Mouse (Mus musculus): ENCODE measurements around the gene 1700092M07Rik. TPM values are rescaled to one million over a fixed set of nuclear protein-coding genes. Genes with fewer than 3 reads are reported as not detected.
"Not testable (repeated sequence)": the region's sequence is repeated elsewhere in the genome, so short reads cannot be mapped to it uniquely, and the experiment has no call there.

The 1700092M07Rik gene
- total and polyA plus RNA-seq, 2 experiments from 2014 or later, result 0.85 TPM; not detected in 1

DNA sequence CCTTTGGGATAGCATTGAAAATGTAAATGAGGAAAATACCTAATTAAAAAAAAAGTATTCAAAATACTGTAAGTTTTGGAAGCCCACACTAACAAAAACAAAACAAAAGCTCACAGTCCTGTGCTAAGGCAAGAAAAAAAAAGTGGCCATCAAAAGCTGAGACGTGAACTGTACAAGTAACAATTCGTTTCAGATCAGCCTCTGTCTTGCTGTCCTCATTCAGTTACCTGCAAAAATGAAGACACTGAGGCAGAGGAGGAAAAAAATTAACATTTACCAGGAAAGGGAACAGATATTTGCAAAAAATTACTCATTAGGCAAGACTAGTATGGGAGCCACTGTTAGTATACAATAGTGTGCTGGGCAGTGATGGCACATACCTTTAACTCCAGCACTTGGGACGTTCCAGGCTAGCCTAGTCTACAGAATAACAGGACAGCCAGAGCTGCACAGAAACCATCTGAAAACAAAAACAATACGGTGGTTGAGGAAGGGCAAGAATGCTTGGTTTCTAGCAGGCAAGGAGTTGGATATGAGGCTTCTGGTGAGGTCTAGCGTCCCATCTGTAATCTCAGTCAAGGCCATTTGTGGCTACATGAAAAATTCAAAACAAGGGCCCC is 12.9 kb upstream of the 1700092M07Rik start:
- Histone ChIP-seq H3K4me2 (ENCODE audit: low read depth, low read length) (no peak overlapping the region), H3K36me3 (ENCODE audit: insufficient read depth, low read length) (peaks cover 22% of the 10 kb centered on the region), H3K27me3 (ENCODE audit: insufficient read depth, low read length) (no peaks in the 10 kb centered on the region), H3K9me3 (ENCODE audit: low read length) (no peaks in the 10 kb centered on the region), H3K27ac (no peak overlapping the region), H3K4me1 (ENCODE audit: insufficient read depth, low read length) (peaks cover 7% of the 10 kb centered on the region; the same call in 1 of the 2 replicates), H3K4me3 (ENCODE audit: low read length) (no peak overlapping the region), H3K9ac (replicated peaks; ENCODE audit: low read length) (no peak overlapping the region)
- TF ChIP-seq CTCF (IDR thresholded peaks at IDR 0.05; ENCODE audit: low read depth), result no peak
- ATAC-seq (no peak), DNase-seq (ENCODE audit: low spot score) (no peak)
- WGBS, result 21% methylated on average over 5 of the region's 5 CpGs

DNA sequence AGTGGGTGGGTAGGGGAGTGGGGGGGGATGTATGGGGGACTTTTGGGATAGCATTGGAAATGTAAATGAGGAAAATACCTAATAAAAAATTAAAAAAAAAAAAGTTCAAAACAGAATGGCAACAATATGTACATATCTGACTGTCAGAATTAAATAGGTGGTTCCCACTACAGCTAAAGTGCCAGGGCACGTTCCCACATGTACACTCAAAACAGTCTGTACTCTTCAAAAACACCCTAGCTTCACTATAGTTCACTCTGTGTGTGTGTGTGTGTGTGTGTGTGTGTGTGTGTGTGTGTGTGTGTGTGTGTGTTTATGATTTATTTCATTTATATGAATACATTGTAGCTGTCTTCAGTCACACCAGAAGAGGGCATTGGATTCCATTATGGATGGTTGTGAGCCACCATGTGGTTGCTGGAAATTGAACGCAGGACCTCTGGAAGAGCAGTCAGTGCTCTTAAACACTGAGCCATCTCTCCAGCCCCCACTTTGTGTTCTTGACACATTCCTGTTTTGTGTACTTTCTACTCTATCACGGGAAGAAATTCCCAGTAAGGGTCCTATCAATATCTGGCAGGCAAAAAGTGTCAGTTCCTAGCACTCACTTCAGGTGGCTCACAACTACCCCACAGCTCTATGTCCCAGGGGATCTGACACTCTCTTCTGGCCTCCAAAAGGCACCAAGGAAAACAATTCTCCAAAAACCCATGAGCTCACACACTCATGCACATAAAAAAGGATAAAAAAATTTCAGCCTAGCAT is 12.0 kb upstream of the 1700092M07Rik start:
- not testable (repeated sequence) for H3K9ac ChIP-seq (replicated peaks; ENCODE audit: low read length); H3K27me3 ChIP-seq (ENCODE audit: insufficient read depth, low read length); H3K27ac ChIP-seq; H3K9me3 ChIP-seq (ENCODE audit: low read length); H3K4me3 ChIP-seq (ENCODE audit: low read length); ATAC-seq; H3K4me2 ChIP-seq (ENCODE audit: low read depth, low read length); DNase-seq (ENCODE audit: low spot score); H3K4me1 ChIP-seq (ENCODE audit: insufficient read depth, low read length)
- peaks cover 22% of the 10 kb centered on the region for H3K36me3 ChIP-seq (ENCODE audit: insufficient read depth, low read length)
- WGBS, result 44% methylated on average over 3 of the region's 3 CpGs

DNA sequence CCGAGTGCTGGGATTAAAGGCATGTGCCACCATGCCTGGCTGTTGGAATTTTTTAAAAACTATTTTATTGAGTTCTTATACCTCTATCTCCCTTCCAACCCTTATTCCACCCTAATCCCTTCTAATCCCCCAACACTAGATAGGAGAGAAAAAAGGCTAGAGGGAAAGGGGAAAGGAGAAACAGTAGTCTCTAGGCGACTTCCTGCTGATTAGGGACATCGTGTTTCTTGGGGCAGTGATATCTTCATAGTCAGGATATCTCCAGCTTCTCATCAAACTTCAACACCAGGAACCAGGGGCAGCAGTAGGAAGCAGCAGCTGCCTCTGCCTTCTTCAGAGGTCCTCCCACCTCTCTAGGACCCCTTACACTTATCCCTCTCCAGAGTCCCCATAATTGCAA is 6.2 kb upstream of the 1700092M07Rik start:
- WGBS, result 77% methylated on average over 3 of the region's 3 CpGs
- DNase-seq (ENCODE audit: low spot score) (no peak), ATAC-seq (no peak)
- no peak overlapping the region for H3K4me3 ChIP-seq (ENCODE audit: low read length)
- TF ChIP-seq CTCF (IDR thresholded peaks at IDR 0.05; ENCODE audit: low read depth), result no peak
- no peak overlapping the region for H3K9ac ChIP-seq (replicated peaks; ENCODE audit: low read length)
- no peaks in the 10 kb centered on the region for H3K27me3 ChIP-seq (ENCODE audit: insufficient read depth, low read length)
- H3K27ac ChIP-seq, result no peak overlapping the region
- H3K9me3 ChIP-seq (ENCODE audit: low read length), result no peaks in the 10 kb centered on the region
- H3K36me3 ChIP-seq (ENCODE audit: insufficient read depth, low read length), result peaks cover 13% of the 10 kb centered on the region
- H3K4me2 ChIP-seq (ENCODE audit: low read depth, low read length), result no peak overlapping the region
- H3K4me1 ChIP-seq (ENCODE audit: insufficient read depth, low read length), result peaks cover 3% of the 10 kb centered on the region; the same call in 1 of the 2 replicates

DNA sequence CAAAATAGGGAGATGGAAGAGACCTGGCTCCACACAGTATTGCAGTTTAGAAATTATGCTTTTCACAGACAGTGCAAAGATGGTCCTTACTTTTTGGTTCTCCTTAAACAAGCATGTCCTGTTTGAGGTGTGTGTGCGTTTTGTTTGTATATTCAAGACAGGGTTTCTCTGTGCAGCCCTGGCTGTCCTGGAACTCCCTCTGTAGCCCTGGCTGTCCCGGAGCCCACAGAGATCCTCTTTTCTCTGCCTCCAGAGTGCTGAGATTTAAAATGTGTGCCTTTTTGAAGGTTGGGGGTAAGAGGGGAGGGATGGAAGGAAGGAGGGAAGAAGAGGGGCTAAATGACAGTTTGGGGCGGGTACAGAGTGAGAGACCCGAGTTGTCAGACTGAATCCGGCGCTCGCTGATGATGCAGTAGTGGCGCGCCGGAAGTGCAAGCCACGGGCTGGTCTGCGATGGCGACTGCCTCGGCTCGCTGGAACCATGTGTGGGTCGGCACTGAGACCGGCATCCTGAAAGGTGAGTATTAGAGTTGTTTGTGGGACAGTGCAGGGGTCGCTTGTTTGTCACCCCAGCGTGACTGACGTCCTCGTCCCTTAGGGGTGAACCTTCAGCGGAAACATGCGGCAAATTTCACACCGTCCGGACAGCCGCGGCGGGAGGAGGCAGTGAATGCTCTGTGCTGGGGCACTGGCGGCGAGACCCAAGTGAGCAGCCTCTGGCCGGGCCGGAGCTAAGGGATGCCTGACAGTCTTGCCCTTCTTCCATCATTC is 4.9 kb upstream of the 1700092M07Rik start, which contains the start of gene Wdr74:
Gene Wdr74 (plus strand): TSS at position 439 of the 771 bp plus-strand sequence.
- Histone ChIP-seq H3K36me3 (ENCODE audit: insufficient read depth, low read length) (peaks cover 22% of the 10 kb centered on the region), H3K4me2 (ENCODE audit: low read depth, low read length) (peak within 1 kb of the TSS; percentile 98), H3K9me3 (ENCODE audit: low read length) (no peaks in the 10 kb centered on the region), H3K27me3 (ENCODE audit: insufficient read depth, low read length) (no peaks in the 10 kb centered on the region), H3K27ac (peak within 1 kb of the TSS; percentile 71), H3K4me3 (ENCODE audit: low read length) (peak within 1 kb of the TSS; percentile 91), H3K9ac (replicated peaks; ENCODE audit: low read length) (peak within 1 kb of the TSS; percentile 70), H3K4me1 (ENCODE audit: insufficient read depth, low read length) (peaks cover 3% of the 10 kb centered on the region; the same call in 1 of the 2 replicates)
- DNase-seq (ENCODE audit: low spot score), result peak; percentile 96
- under 1% methylated on average over 32 of the region's 32 CpGs for WGBS
- no peak for TF ChIP-seq CTCF (IDR thresholded peaks at IDR 0.05; ENCODE audit: low read depth)
- peak; percentile 96 for ATAC-seq

DNA sequence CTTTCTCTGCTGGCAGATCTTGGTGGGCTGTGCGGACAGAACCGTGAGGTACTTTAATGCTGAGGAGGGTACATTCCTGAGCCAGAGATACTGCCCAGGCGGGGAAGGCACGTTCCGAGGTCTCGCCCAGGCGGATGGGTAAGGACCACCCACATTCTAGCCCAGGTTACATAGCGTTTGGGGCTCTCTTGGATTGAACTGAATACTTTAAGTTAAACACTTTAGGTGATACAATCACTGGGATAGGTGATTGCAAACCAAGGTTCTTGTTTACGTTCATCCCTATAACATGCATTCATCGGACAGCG is 4.4 kb upstream of the 1700092M07Rik start:
- peak overlapping the region; percentile 71; the same call in 1 of the 2 replicates for H3K27ac ChIP-seq
- 5% methylated on average over 11 of the region's 11 CpGs for WGBS
- no peak; the same call in 1 of the 2 replicates for ATAC-seq

DNA sequence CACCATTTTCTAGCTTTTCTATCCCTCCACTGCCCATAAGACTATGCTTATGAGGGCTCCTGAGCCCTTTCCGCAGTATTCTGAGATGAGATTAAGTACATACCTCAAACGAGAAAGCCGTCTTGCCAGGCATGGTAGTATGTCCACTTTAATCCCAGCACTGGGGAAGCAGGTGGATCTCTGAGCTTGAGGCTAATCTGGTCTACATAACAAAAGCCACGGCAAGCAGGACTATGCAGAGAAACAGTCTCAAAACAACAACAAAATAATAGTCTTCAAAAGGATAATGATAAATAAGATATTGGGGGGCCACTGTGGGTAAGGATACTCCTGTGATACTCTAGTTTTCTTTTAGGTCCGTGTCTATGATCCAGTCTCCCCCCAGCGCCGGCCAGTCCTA is 1.6 kb upstream of the 1700092M07Rik start:
- Histone ChIP-seq H3K4me2 (ENCODE audit: low read depth, low read length) (no peak overlapping the region), H3K27me3 (ENCODE audit: insufficient read depth, low read length) (no peaks in the 10 kb centered on the region), H3K4me3 (ENCODE audit: low read length) (no peak overlapping the region), H3K27ac (no peak overlapping the region), H3K9me3 (ENCODE audit: low read length) (no peaks in the 10 kb centered on the region), H3K36me3 (ENCODE audit: insufficient read depth, low read length) (peaks cover 25% of the 10 kb centered on the region), H3K4me1 (ENCODE audit: insufficient read depth, low read length) (peaks cover 6% of the 10 kb centered on the region; the same call in 1 of the 2 replicates), H3K9ac (replicated peaks; ENCODE audit: low read length) (no peak overlapping the region)
- no peak for ATAC-seq
- WGBS, result 87% methylated on average over 7 of the region's 7 CpGs
- no peak for DNase-seq (ENCODE audit: low spot score)
- no peak for TF ChIP-seq CTCF (IDR thresholded peaks at IDR 0.05; ENCODE audit: low read depth)

More for the DNA sequence above, 4.4 kb upstream of the 1700092M07Rik start:
- Histone ChIP-seq H3K4me1 (ENCODE audit: insufficient read depth, low read length) (peaks cover 3% of the 10 kb centered on the region; the same call in 1 of the 2 replicates), H3K9ac (replicated peaks; ENCODE audit: low read length) (peak overlapping the region; percentile 70), H3K9me3 (ENCODE audit: low read length) (no peaks in the 10 kb centered on the region), H3K4me2 (ENCODE audit: low read depth, low read length) (peak overlapping the region; percentile 98), H3K4me3 (ENCODE audit: low read length) (peak overlapping the region; percentile 91), H3K36me3 (ENCODE audit: insufficient read depth, low read length) (peaks cover 22% of the 10 kb centered on the region), H3K27me3 (ENCODE audit: insufficient read depth, low read length) (no peaks in the 10 kb centered on the region)
- no peak for DNase-seq (ENCODE audit: low spot score)
- no peak for TF ChIP-seq CTCF (IDR thresholded peaks at IDR 0.05; ENCODE audit: low read depth)

All from hindbrain, postnatal 0 days (tissue).